Mouse (Mus musculus) CH12.LX (cell line): ENCODE data around the gene Trpm3. TPM values are rescaled to one million over a fixed set of nuclear protein-coding genes. Genes with fewer than 3 reads are reported as not detected.

Experiments used
- DNase-seq: peaks from one replicate; pipeline ENCODE4 v3.0.0-alpha.2; 2013; ENCODE audit errors: extremely low read depth
- H3K27ac ChIP-seq: 2 replicates; pipeline ENCODE4 v1.5.1; 2012; ENCODE audit warnings: low read depth, mild to moderate bottlenecking, control low read depth, moderate library complexity; ENCODE audit not compliant: insufficient read depth
- H3K27me3 ChIP-seq: replicated peaks from 2 replicates; pipeline ENCODE3; 2012; ENCODE audit warnings: inconsistent platforms
- H3K36me3 ChIP-seq, 2 experiments: replicated peaks in 1 of 2; 2 replicates each; pipeline versions ENCODE3 to v1.6.1; 2012; ENCODE audit warnings: inconsistent platforms in 1 of 2, low read length in 1 of 2, mild to moderate bottlenecking in 1 of 2, mixed read lengths in 1 of 2, moderate library complexity in 1 of 2; ENCODE audit not compliant: control insufficient read depth in 1 of 2, insufficient read depth in 1 of 2
- H3K4me1 ChIP-seq, 2 experiments: 2 replicates each; pipeline ENCODE4 v1.6.1; 2012; ENCODE audit warnings: inconsistent platforms in 1 of 2, moderate library complexity in 1 of 2; ENCODE audit not compliant: insufficient read depth in 2 of 2, control insufficient read depth in 1 of 2
- H3K4me2 ChIP-seq: 2 replicates; pipeline ENCODE4 v1.6.1; 2012; ENCODE audit warnings: low read depth, mild to moderate bottlenecking, control low read depth; ENCODE audit not compliant: poor library complexity, insufficient read depth, severe bottlenecking
- H3K4me3 ChIP-seq, 3 experiments: fragments of 150-350 bp in 1 of 3; sonication (generic) in 1 of 3; replicated peaks in 1 of 3; 2 replicates each; pipeline versions ENCODE3 to v1.5.1; 2011 to 2012; ENCODE audit warnings: low read depth in 2 of 3, low read length in 2 of 3, mild to moderate bottlenecking in 2 of 3, moderate library complexity in 2 of 3, control low read depth in 1 of 3, improper control_type of control experiment in 1 of 3, inconsistent platforms in 1 of 3, mixed read lengths in 1 of 3; ENCODE audit not compliant: poor library complexity in 1 of 3
- H3K79me2 ChIP-seq: replicated peaks from 2 replicates; pipeline ENCODE4 v1.6.1; 2012; ENCODE audit warnings: mild to moderate bottlenecking, moderate library complexity; ENCODE audit not compliant: control insufficient read depth, poor library complexity, insufficient read depth, severe bottlenecking; ENCODE audit errors: extremely low read depth
- H3K9ac ChIP-seq: 2 replicates; pipeline ENCODE4 v1.6.1; 2012; ENCODE audit warnings: low read depth, mild to moderate bottlenecking, control low read depth, moderate library complexity; ENCODE audit not compliant: insufficient read depth
- H3K9me3 ChIP-seq: replicated peaks from 2 replicates; pipeline ENCODE3; 2012; ENCODE audit warnings: low read length, inconsistent platforms, mixed read lengths
- BHLHE40 ChIP-seq: IDR thresholded peaks from 2 replicates; pipeline ENCODE4 v1.6.1; 2011; ENCODE audit warnings: mild to moderate bottlenecking, low read depth, low read length, improper control_type of control experiment
- CHD2 ChIP-seq: IDR thresholded peaks from 2 replicates; pipeline ENCODE4 v1.6.1; 2011; ENCODE audit warnings: low read length, improper control_type of control experiment
- ELF1 ChIP-seq: IDR thresholded peaks from 2 replicates; pipeline ENCODE4 v1.6.1; 2014; ENCODE audit warnings: low read depth, mild to moderate bottlenecking, inconsistent platforms, low read length, improper control_type of control experiment
- EP300 ChIP-seq: IDR thresholded peaks from 2 replicates; pipeline ENCODE4 v1.6.1; 2011; ENCODE audit warnings: low read length, improper control_type of control experiment
- HCFC1 ChIP-seq: IDR thresholded peaks from 2 replicates; pipeline ENCODE4 v1.6.1; 2012; ENCODE audit warnings: low read depth, mild to moderate bottlenecking, inconsistent platforms, low read length, improper control_type of control experiment
- IRF4 ChIP-seq: IDR thresholded peaks from 2 replicates; pipeline ENCODE4 v1.6.1; 2014; ENCODE audit warnings: low read depth, mild to moderate bottlenecking, inconsistent platforms, low read length, improper control_type of control experiment
- JUN ChIP-seq: IDR thresholded peaks from 2 replicates; pipeline ENCODE4 v1.6.1; 2011; ENCODE audit warnings: low read depth, mild to moderate bottlenecking, low read length, improper control_type of control experiment, moderate library complexity; ENCODE audit not compliant: insufficient read depth
- JUND ChIP-seq: conservative IDR thresholded peaks from 2 replicates; pipeline ENCODE4 v1.6.1; 2011; ENCODE audit warnings: low read depth, low read length, improper control_type of control experiment
- KAT2A ChIP-seq: IDR thresholded peaks from 2 replicates; pipeline ENCODE4 v1.6.1; 2012; ENCODE audit warnings: low read length, improper control_type of control experiment, inconsistent platforms; ENCODE audit not compliant: insufficient replicate concordance
- MAFK ChIP-seq: IDR thresholded peaks from 2 replicates; pipeline ENCODE4 v1.6.1; 2011; ENCODE audit warnings: low read length, improper control_type of control experiment; ENCODE audit not compliant: insufficient replicate concordance
- MEF2A ChIP-seq: IDR thresholded peaks from 2 replicates; pipeline ENCODE4 v1.6.1; 2014; ENCODE audit warnings: low read depth, mild to moderate bottlenecking, inconsistent platforms, low read length, improper control_type of control experiment, borderline replicate concordance
- NELFE ChIP-seq: IDR thresholded peaks from 2 replicates; pipeline ENCODE4 v1.6.1; 2011; ENCODE audit warnings: low read depth, low read length, improper control_type of control experiment
- PAX5 ChIP-seq: IDR thresholded peaks from 2 replicates; pipeline ENCODE4 v1.6.1; 2012; ENCODE audit warnings: low read length, inconsistent platforms, mixed read lengths
- POLR2A ChIP-seq: IDR thresholded peaks from 2 replicates; pipeline ENCODE4 v1.6.1; 2011; ENCODE audit warnings: low read depth, mild to moderate bottlenecking, improper control_type of control experiment, low read length
- POLR2AphosphoS2 ChIP-seq: IDR thresholded peaks from 2 replicates; pipeline ENCODE4 v1.6.1; 2011; ENCODE audit warnings: low read depth, low read length, improper control_type of control experiment
- RCOR1 ChIP-seq: conservative IDR thresholded peaks from 2 replicates; pipeline ENCODE4 v1.6.1; 2012; ENCODE audit warnings: low read depth, mild to moderate bottlenecking, inconsistent platforms, low read length, improper control_type of control experiment
- SIN3A ChIP-seq: IDR thresholded peaks from 2 replicates; pipeline ENCODE4 v1.6.1; 2012; ENCODE audit warnings: low read length, improper control_type of control experiment, inconsistent platforms
- SMC3 ChIP-seq: IDR thresholded peaks from 2 replicates; pipeline ENCODE4 v1.6.1; 2011; ENCODE audit warnings: low read depth, low read length, improper control_type of control experiment
- TBP ChIP-seq: conservative IDR thresholded peaks from 2 replicates; pipeline ENCODE4 v1.6.1; 2011; ENCODE audit warnings: low read depth, low read length, improper control_type of control experiment
- UBTF ChIP-seq: IDR thresholded peaks from 2 replicates; pipeline ENCODE4 v1.6.1; 2012; ENCODE audit warnings: low read depth, mild to moderate bottlenecking, inconsistent platforms, low read length, improper control_type of control experiment, moderate library complexity
- USF2 ChIP-seq: conservative IDR thresholded peaks from 2 replicates; pipeline ENCODE4 v1.6.1; 2011; ENCODE audit warnings: low read depth, low read length, improper control_type of control experiment
- ZMIZ1 ChIP-seq: IDR thresholded peaks from 2 replicates; pipeline ENCODE4 v1.6.1; 2012; ENCODE audit warnings: low read depth, mild to moderate bottlenecking, inconsistent platforms, low read length, improper control_type of control experiment
- ZNF384 ChIP-seq: IDR thresholded peaks from 2 replicates; pipeline ENCODE4 v1.6.1; 2012; ENCODE audit warnings: low read depth, low read length, improper control_type of control experiment, inconsistent platforms
- dilution Hi-C: fragments of 300-500 bp; cut with MboI; formaldehyde crosslinking; loops from 2 replicates; pipeline ENCODE4 v1.14.3; 2020; ENCODE audit warnings: low sequenced_read_pairs; ENCODE audit not compliant: extremely low pct_unique_long_range_greater_than_20kb, extremely low pct_ligation_motif_present
- in situ Hi-C: fragments of 300-500 bp; cut with MboI; formaldehyde crosslinking; loops from 3 replicates; pipeline ENCODE4 v1.14.3; 2019; ENCODE audit warnings: low sequenced_read_pairs, low pct_ligation_motif_present, low pct_unique_long_range_greater_than_20kb, mixed read lengths
- polyA plus RNA-seq: library from polyadenylated mRNA; unstranded; fragments of >175 nt; gene quantifications from 2 replicates; pipeline ENCODE4 v1.2.1, GENCODE M21; 2012; ENCODE audit warnings: low read depth; ENCODE audit not compliant: insufficient read length
- total RNA-seq, 2 experiments: library from RNA; depleted of rRNA; stranded (reverse); fragments of 300-350 nt in 1 of 2; fragments of >200 nt in 1 of 2; gene quantifications; 2 replicates each; pipeline ENCODE4 v1.2.3; 2012 to 2014

Trpm3 gene
- total and polyA plus RNA-seq, 3 experiments, result 0.01 TPM; not detected in 2

- no peak for TF ChIP-seq JUND
- no peak for TF ChIP-seq ZMIZ1
- TF ChIP-seq TBP, result no peak
- TF ChIP-seq KAT2A, result no peak
- TF ChIP-seq MEF2A, result peak; percentile 33; the same call in 1 of the 2 replicates
- TF ChIP-seq USF2, result peak; percentile 26; the same call in 1 of the 2 replicates
- no peak for TF ChIP-seq CHD2
Measured at GRCm38 (mm10) chr19:22404049-22404448, 265.2 kb downstream of the Trpm3 start (continued).

- no peaks in the 10 kb centered on the region for H3K27me3 ChIP-seq
- dilution Hi-C loops, result no loop called here
- no peaks in the 10 kb centered on the region for H3K79me2 ChIP-seq
- no peak for DNase-seq
- H3K9me3 ChIP-seq, result no peaks in the 10 kb centered on the region
- no peak overlapping the region for H3K9ac ChIP-seq
- no peaks in the 10 kb centered on the region for H3K36me3 ChIP-seq
- in situ Hi-C loops, result no loop called here
- H3K4me2 ChIP-seq, result no peak overlapping the region
- H3K4me3 ChIP-seq, result no peak overlapping the region
- no peaks in the 10 kb centered on the region for H3K4me1 ChIP-seq
- no peak overlapping the region for H3K27ac ChIP-seq
- TF ChIP-seq POLR2AphosphoS2 (no peak), MAFK (no peak), HCFC1 (no peak), SIN3A (no peak), PAX5 (no peak), RCOR1 (no peak), UBTF (no peak), IRF4 (no peak), TBP (no peak), ELF1 (no peak), ZNF384 (no peak), SMC3 (no peak)
Measured at GRCm38 (mm10) chr19:22418239-22418638, 279.4 kb downstream of the Trpm3 start.

GRCm38 (mm10) chr19:22437207-22437606, 298.4 kb downstream of the Trpm3 start:
- no peak overlapping the region for H3K9ac ChIP-seq
- H3K4me3 ChIP-seq, result no peak overlapping the region
- no peaks in the 10 kb centered on the region for H3K9me3 ChIP-seq
- H3K4me2 ChIP-seq, result no peak overlapping the region
- dilution Hi-C loops (no loop called here), in situ Hi-C loops (no loop called here)
- no peaks in the 10 kb centered on the region for H3K36me3 ChIP-seq
- no peaks in the 10 kb centered on the region for H3K4me1 ChIP-seq
- H3K27ac ChIP-seq, result no peak overlapping the region
- no peaks in the 10 kb centered on the region for H3K79me2 ChIP-seq
- H3K27me3 ChIP-seq, result no peaks in the 10 kb centered on the region
- TF ChIP-seq JUN, result no peak
- TF ChIP-seq NELFE, result no peak
- no peak for TF ChIP-seq MEF2A
- TF ChIP-seq EP300, result no peak
- no peak for TF ChIP-seq ELF1
- TF ChIP-seq POLR2AphosphoS2, result no peak
- no peak for TF ChIP-seq USF2
- TF ChIP-seq POLR2A, result no peak
- TF ChIP-seq CHD2, result no peak
- no peak for TF ChIP-seq BHLHE40
- no peak for TF ChIP-seq TBP
- no peak for DNase-seq
